Mouse (Mus musculus): Measurements from ENCODE around the gene Ghr. TPM values are rescaled to one million over a fixed set of nuclear protein-coding genes. Genes with fewer than 3 reads are reported as not detected.

The Ghr gene
- polyA plus RNA-seq, 1 experiment from 2014 or later: 10.6 TPM

GRCm38 (mm10) chr15:3580216-3580615 lies 3.1 kb downstream of the Ghr start:
- Histone ChIP-seq H3K9ac (no peak overlapping the region), H3K9me3 (no peaks in the 10 kb centered on the region)
- ATAC-seq (ENCODE audit: low FRiP score): no peak

GRCm38 (mm10) chr15:3578286-3578980 lies 4.9 kb downstream of the Ghr start:
- whole genome bisulfite sequencing: 77% methylated on average over 5 of the region's 5 CpGs
- H3K4me1 ChIP-seq: peaks cover 6% of the 10 kb centered on the region; the same call in 1 of the 2 replicates
- H3K9ac ChIP-seq: no peak overlapping the region
- H3K4me2 ChIP-seq: no peak overlapping the region
- no peak for ATAC-seq (ENCODE audit: low FRiP score)
- H3K27me3 ChIP-seq: no peaks in the 10 kb centered on the region
- no peak overlapping the region for H3K27ac ChIP-seq
- no peaks in the 10 kb centered on the region for H3K9me3 ChIP-seq
- no peak overlapping the region for H3K4me3 ChIP-seq (replicated peaks)
- no peaks in the 10 kb centered on the region for H3K36me3 ChIP-seq (replicated peaks)

More at GRCm38 (mm10) chr15:3580216-3580615, 3.1 kb downstream of the Ghr start:
- Histone ChIP-seq H3K27me3 (no peaks in the 10 kb centered on the region), H3K4me1 (peaks cover 6% of the 10 kb centered on the region; the same call in 1 of the 2 replicates), H3K4me2 (no peak overlapping the region), H3K27ac (no peak overlapping the region), H3K36me3 (replicated peaks) (no peaks in the 10 kb centered on the region), H3K4me3 (replicated peaks) (no peak overlapping the region)
- WGBS: 94% methylated on average over 2 of the region's 2 CpGs

GRCm38 (mm10) chr15:3569178-3569903 lies 14.0 kb downstream of the Ghr start:
- no peaks in the 10 kb centered on the region for H3K36me3 ChIP-seq (replicated peaks)
- no peaks in the 10 kb centered on the region for H3K27me3 ChIP-seq
- WGBS: 90% methylated on average over 2 of the region's 2 CpGs
- H3K4me1 ChIP-seq: no peaks in the 10 kb centered on the region
- H3K4me3 ChIP-seq (replicated peaks): no peak overlapping the region
- H3K9ac ChIP-seq: no peak overlapping the region
- ATAC-seq (ENCODE audit: low FRiP score): no peak
- H3K4me2 ChIP-seq: no peak overlapping the region
- H3K27ac ChIP-seq: no peak overlapping the region
- H3K9me3 ChIP-seq: no peaks in the 10 kb centered on the region

GRCm38 (mm10) chr15:3564570-3564969 lies 18.7 kb downstream of the Ghr start:
- H3K27ac ChIP-seq: no peak overlapping the region
- ATAC-seq (ENCODE audit: low FRiP score): no peak
- H3K36me3 ChIP-seq (replicated peaks): no peaks in the 10 kb centered on the region
- no peak overlapping the region for H3K9ac ChIP-seq
- WGBS: 82% methylated on average over 4 of the region's 4 CpGs
- H3K27me3 ChIP-seq: no peaks in the 10 kb centered on the region
- H3K9me3 ChIP-seq: no peaks in the 10 kb centered on the region
- H3K4me2 ChIP-seq: no peak overlapping the region
- H3K4me1 ChIP-seq: no peaks in the 10 kb centered on the region
- H3K4me3 ChIP-seq (replicated peaks): no peak overlapping the region

GRCm38 (mm10) chr15:3563929-3564516 lies 19.3 kb downstream of the Ghr start:
- H3K27me3 ChIP-seq: no peaks in the 10 kb centered on the region
- no peak overlapping the region for H3K27ac ChIP-seq
- H3K36me3 ChIP-seq (replicated peaks): no peaks in the 10 kb centered on the region
- H3K9me3 ChIP-seq: no peaks in the 10 kb centered on the region
- 73% methylated on average over 7 of the region's 7 CpGs for WGBS
- H3K4me2 ChIP-seq: no peak overlapping the region
- H3K9ac ChIP-seq: no peak overlapping the region
- no peak overlapping the region for H3K4me3 ChIP-seq (replicated peaks)
- H3K4me1 ChIP-seq: no peaks in the 10 kb centered on the region
- ATAC-seq (ENCODE audit: low FRiP score): no peak

- no peak overlapping the region for H3K4me3 ChIP-seq (replicated peaks)
- no peak overlapping the region for H3K9ac ChIP-seq
- no peaks in the 10 kb centered on the region for H3K27me3 ChIP-seq
- H3K4me1 ChIP-seq: no peaks in the 10 kb centered on the region
- ATAC-seq (ENCODE audit: low FRiP score): no peak
- no peak overlapping the region for H3K4me2 ChIP-seq
- whole genome bisulfite sequencing: 89% methylated on average over 1 of the region's 1 CpGs
- no peak overlapping the region for H3K27ac ChIP-seq
- H3K36me3 ChIP-seq (replicated peaks): no peaks in the 10 kb centered on the region
- no peaks in the 10 kb centered on the region for H3K9me3 ChIP-seq
Measured at GRCm38 (mm10) chr15:3563473-3563872, 19.8 kb downstream of the Ghr start.

- no peaks in the 10 kb centered on the region for H3K36me3 ChIP-seq (replicated peaks)
- H3K4me1 ChIP-seq: no peaks in the 10 kb centered on the region
- H3K4me3 ChIP-seq (replicated peaks): no peak overlapping the region
- H3K9ac ChIP-seq: no peak overlapping the region
- H3K9me3 ChIP-seq: no peaks in the 10 kb centered on the region
- no peaks in the 10 kb centered on the region for H3K27me3 ChIP-seq
- WGBS: 91% methylated on average over 3 of the region's 3 CpGs
- no peak overlapping the region for H3K4me2 ChIP-seq
- no peak for ATAC-seq (ENCODE audit: low FRiP score)
- H3K27ac ChIP-seq: no peak overlapping the region
Measured at GRCm38 (mm10) chr15:3558524-3558923, 24.8 kb downstream of the Ghr start.

- WGBS: 80% methylated on average over 2 of the region's 2 CpGs
- no peak for ATAC-seq (ENCODE audit: low FRiP score)
- no peaks in the 10 kb centered on the region for H3K4me1 ChIP-seq
Measured at GRCm38 (mm10) chr15:3544289-3544688, 39.0 kb downstream of the Ghr start.

GRCm38 (mm10) chr15:3536309-3536900 lies 46.9 kb downstream of the Ghr start:
- H3K36me3 ChIP-seq (replicated peaks): no peaks in the 10 kb centered on the region
- WGBS: 84% methylated on average over 3 of the region's 3 CpGs
- no peak overlapping the region for H3K9ac ChIP-seq
- H3K9me3 ChIP-seq: no peaks in the 10 kb centered on the region
- H3K4me2 ChIP-seq: no peak overlapping the region
- H3K4me1 ChIP-seq: no peaks in the 10 kb centered on the region
- no peaks in the 10 kb centered on the region for H3K27me3 ChIP-seq
- no peak for ATAC-seq (ENCODE audit: low FRiP score)
- no peak overlapping the region for H3K27ac ChIP-seq
- H3K4me3 ChIP-seq (replicated peaks): no peak overlapping the region

More at GRCm38 (mm10) chr15:3544289-3544688, 39.0 kb downstream of the Ghr start:
- Histone ChIP-seq H3K27me3 (no peaks in the 10 kb centered on the region), H3K9me3 (no peaks in the 10 kb centered on the region), H3K4me3 (replicated peaks) (no peak overlapping the region), H3K27ac (no peak overlapping the region), H3K4me2 (no peak overlapping the region), H3K36me3 (replicated peaks) (no peaks in the 10 kb centered on the region), H3K9ac (no peak overlapping the region)

GRCm38 (mm10) chr15:3514027-3514426 lies 69.3 kb downstream of the Ghr start:
- Histone ChIP-seq H3K4me3 (replicated peaks) (no peak overlapping the region), H3K36me3 (replicated peaks) (no peaks in the 10 kb centered on the region), H3K9ac (no peak overlapping the region), H3K27me3 (no peaks in the 10 kb centered on the region), H3K27ac (no peak overlapping the region), H3K9me3 (no peaks in the 10 kb centered on the region), H3K4me1 (no peaks in the 10 kb centered on the region), H3K4me2 (no peak overlapping the region)
- 85% methylated on average over 1 of the region's 1 CpGs for WGBS
- no peak for ATAC-seq (ENCODE audit: low FRiP score)

- Histone ChIP-seq H3K27ac (no peak overlapping the region), H3K36me3 (replicated peaks) (no peaks in the 10 kb centered on the region), H3K4me2 (no peak overlapping the region), H3K9ac (no peak overlapping the region), H3K4me1 (no peaks in the 10 kb centered on the region), H3K27me3 (no peaks in the 10 kb centered on the region), H3K4me3 (replicated peaks) (no peak overlapping the region), H3K9me3 (no peaks in the 10 kb centered on the region)
- WGBS: 88% methylated on average over 1 of the region's 1 CpGs
- no peak for ATAC-seq (ENCODE audit: low FRiP score)
Measured at GRCm38 (mm10) chr15:3512380-3512779, 70.9 kb downstream of the Ghr start.

GRCm38 (mm10) chr15:3511639-3512171 lies 71.6 kb downstream of the Ghr start:
- H3K4me2 ChIP-seq: no peak overlapping the region
- no peaks in the 10 kb centered on the region for H3K4me1 ChIP-seq
- H3K9me3 ChIP-seq: no peaks in the 10 kb centered on the region
- no peak for ATAC-seq (ENCODE audit: low FRiP score)
- H3K4me3 ChIP-seq (replicated peaks): no peak overlapping the region
- H3K27ac ChIP-seq: no peak overlapping the region
- H3K27me3 ChIP-seq: no peaks in the 10 kb centered on the region
- 87% methylated on average over 2 of the region's 2 CpGs for WGBS
- H3K36me3 ChIP-seq (replicated peaks): no peaks in the 10 kb centered on the region
- H3K9ac ChIP-seq: no peak overlapping the region
